Mouse (Mus musculus) ES-E14 (cell line): ENCODE results near the gene Lca5. TPM values are rescaled to one million over a fixed set of nuclear protein-coding genes. Genes with fewer than 3 reads are reported as not detected.

ENCODE experiments used
- DNase-seq: peaks from one replicate; pipeline ENCODE4 v3.0.0-alpha.2; 2013; ENCODE audit warnings: low read depth, low spot score
- H3K27ac ChIP-seq: 2 replicates; pipeline ENCODE4 v1.5.1; 2012; ENCODE audit warnings: low read depth, mild to moderate bottlenecking, low read length, moderate library complexity, mixed read lengths; ENCODE audit not compliant: poor library complexity, insufficient read depth, severe bottlenecking
- H3K36me3 ChIP-seq: 2 replicates; pipeline ENCODE4 v1.6.1; 2012; ENCODE audit warnings: mild to moderate bottlenecking, low read length, moderate library complexity, mixed read lengths; ENCODE audit not compliant: control insufficient read depth, poor library complexity, insufficient read depth, severe bottlenecking
- H3K4me1 ChIP-seq, 2 experiments: fragments of 150-350 bp in 1 of 2; sonication (generic) in 1 of 2; 2 replicates each; pipeline ENCODE4 v1.6.1; 2012; ENCODE audit warnings: low read length in 2 of 2, mild to moderate bottlenecking in 1 of 2, mixed read lengths in 1 of 2; ENCODE audit not compliant: control insufficient read depth in 2 of 2, insufficient read depth in 2 of 2, poor library complexity in 1 of 2
- H3K4me3 ChIP-seq, 2 experiments: fragments of 150-350 bp in 1 of 2; sonication (generic) in 1 of 2; 2 replicates each; pipeline ENCODE4 v1.5.1; 2012; ENCODE audit warnings: low read length in 2 of 2, low read depth in 1 of 2, mild to moderate bottlenecking in 1 of 2, mixed read lengths in 1 of 2; ENCODE audit not compliant: insufficient read depth in 1 of 2, poor library complexity in 1 of 2, severe bottlenecking in 1 of 2
- H3K9ac ChIP-seq: 2 replicates; pipeline ENCODE4 v1.6.1; 2012; ENCODE audit warnings: low read depth, mild to moderate bottlenecking, low read length, mixed read lengths; ENCODE audit not compliant: poor library complexity, insufficient read depth, severe bottlenecking
- H3K9me3 ChIP-seq: fragments of 150-350 bp; sonication (generic); 2 replicates; pipeline ENCODE4 v1.6.1; 2012; ENCODE audit warnings: low read depth, mild to moderate bottlenecking, low read length; ENCODE audit not compliant: control insufficient read depth, insufficient read depth
- CHD2 ChIP-seq: IDR thresholded peaks from 2 replicates; pipeline ENCODE4 v1.6.1; 2014; ENCODE audit warnings: mild to moderate bottlenecking, low read depth, low read length, inconsistent platforms
- HCFC1 ChIP-seq: IDR thresholded peaks from 2 replicates; pipeline ENCODE4 v1.6.1; 2012; ENCODE audit warnings: low read length, inconsistent platforms, borderline replicate concordance; ENCODE audit not compliant: insufficient read depth
- MAFK ChIP-seq: IDR thresholded peaks from 2 replicates; pipeline ENCODE4 v1.6.1; 2014; ENCODE audit warnings: mild to moderate bottlenecking, low read depth, low read length, inconsistent platforms; ENCODE audit not compliant: insufficient read depth
- ZC3H11A ChIP-seq: IDR thresholded peaks from 2 replicates; pipeline ENCODE4 v1.6.1; 2012; ENCODE audit warnings: low read depth, mild to moderate bottlenecking, inconsistent platforms, low read length, borderline replicate concordance
- ZNF384 ChIP-seq: IDR thresholded peaks from 2 replicates; pipeline ENCODE4 v1.6.1; 2012; ENCODE audit warnings: low read depth, low read length, inconsistent platforms
- in situ Hi-C, 2 experiments: fragments of 600-800 bp; cut with MboI; formaldehyde crosslinking; loops; one replicate each; pipeline ENCODE4 v1.15.1; 2025; ENCODE audit warnings: low sequenced_read_pairs in 2 of 2, inconsistent platforms in 1 of 2; ENCODE audit not compliant: unreplicated experiment in 2 of 2
- total RNA-seq: library from RNA; depleted of rRNA; stranded (reverse); fragments of 300-350 nt; gene quantifications from 2 replicates; pipeline ENCODE4 v1.2.3, GENCODE M21; 2012

The Lca5 gene
- total RNA-seq, 1 experiment = 6.6 TPM

DNA sequence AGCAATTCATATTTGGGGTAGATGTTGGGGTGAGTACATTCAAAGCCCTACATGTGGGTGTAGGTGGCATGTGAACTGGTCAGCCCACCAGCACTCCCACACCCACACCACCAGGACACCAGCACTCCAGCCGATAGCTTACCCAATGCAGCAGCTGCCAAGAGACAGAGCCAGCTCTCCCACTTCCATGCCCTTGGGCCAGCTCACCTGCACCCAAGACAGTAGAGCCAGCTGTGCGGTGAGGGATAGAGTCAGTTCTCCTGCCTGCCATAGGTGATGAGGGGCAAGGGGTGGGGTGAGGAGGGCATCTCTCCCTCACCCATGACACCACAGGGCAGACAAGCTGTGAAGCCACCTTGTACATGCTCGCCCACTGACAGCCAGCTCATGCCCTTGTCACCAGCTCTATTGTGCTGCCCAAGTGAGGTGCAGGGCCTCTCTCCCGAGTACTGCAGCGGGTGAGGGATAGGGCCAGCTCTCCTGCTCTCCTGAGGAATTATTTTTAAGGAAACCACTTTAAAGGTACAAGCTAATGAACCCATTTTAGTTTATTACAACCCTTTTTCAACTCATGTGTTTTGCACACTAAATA, 54.6 kb downstream of the Lca5 start:
- Histone ChIP-seq H3K4me3 (no peak overlapping the region), H3K27ac (no peak overlapping the region), H3K4me1 (no peaks in the 10 kb centered on the region; a peak in 1 of 4 replicates), H3K36me3 (no peaks in the 10 kb centered on the region), H3K9ac (no peak overlapping the region), H3K9me3 (no peaks in the 10 kb centered on the region)
- in situ Hi-C loops = loop anchor here (10.0 to 25.0 kb wide), 2 partner anchors 218 to 226 kb away; no protein-coding TSS in a partner anchor
- DNase-seq = no peak
- TF ChIP-seq HCFC1 (no peak), MAFK (no peak), ZNF384 (no peak), CHD2 (no peak), ZC3H11A (no peak)

DNA sequence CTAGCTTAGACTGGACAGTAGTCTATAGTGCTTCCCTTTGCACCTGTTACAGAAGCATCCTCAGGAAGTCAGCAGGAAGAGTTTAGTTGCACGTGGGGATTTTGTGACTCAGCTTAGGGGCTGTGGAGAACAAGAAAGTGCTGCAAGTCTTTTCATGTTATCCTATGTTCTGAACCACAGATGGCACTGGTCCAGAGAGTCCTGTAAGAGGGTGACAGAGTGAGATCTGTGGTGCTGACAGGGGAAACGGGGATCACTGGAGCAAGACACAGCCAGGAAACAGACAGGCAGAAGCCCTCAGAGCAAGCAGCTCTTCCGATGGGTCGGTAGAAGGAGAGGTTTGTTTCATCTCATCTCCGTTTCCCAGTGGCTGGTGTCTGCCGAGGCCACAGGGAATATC, 55.6 kb downstream of the Lca5 start:
- no peaks in the 10 kb centered on the region for H3K36me3 ChIP-seq
- H3K27ac ChIP-seq = no peak overlapping the region
- in situ Hi-C loops = loop anchor here (10.0 to 25.0 kb wide), 2 partner anchors 220 to 227 kb away; no protein-coding TSS in a partner anchor
- DNase-seq = no peak
- TF ChIP-seq ZC3H11A = no peak
- TF ChIP-seq CHD2 = no peak
- TF ChIP-seq MAFK = no peak
- TF ChIP-seq HCFC1 = no peak
- no peak for TF ChIP-seq ZNF384
- H3K4me3 ChIP-seq = no peak overlapping the region
- no peaks in the 10 kb centered on the region for H3K9me3 ChIP-seq
- H3K4me1 ChIP-seq = no peaks in the 10 kb centered on the region; a peak in 1 of 4 replicates
- no peak overlapping the region for H3K9ac ChIP-seq

DNA sequence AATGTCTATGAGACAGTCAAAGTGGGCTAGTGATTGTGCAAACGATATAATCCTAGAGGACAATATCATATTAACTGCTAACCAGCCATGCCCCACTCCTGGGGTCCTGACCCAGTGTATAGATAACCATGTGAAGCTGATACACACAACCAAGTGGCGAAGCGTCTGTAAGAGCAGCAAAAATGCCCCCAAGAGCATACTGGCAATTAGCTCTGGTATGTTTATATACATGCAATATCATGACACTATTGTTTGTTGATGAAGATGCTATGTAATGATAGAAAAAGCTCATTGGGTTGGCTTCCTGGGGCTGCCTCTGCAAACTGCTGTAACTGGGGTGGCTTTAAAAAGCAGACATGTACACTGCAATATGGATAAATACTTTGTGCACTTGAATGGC, 57.7 kb downstream of the Lca5 start:
- H3K27ac ChIP-seq = no peak overlapping the region
- H3K9me3 ChIP-seq = no peaks in the 10 kb centered on the region
- DNase-seq = no peak
- no peak for TF ChIP-seq CHD2
- TF ChIP-seq HCFC1 = no peak
- TF ChIP-seq MAFK = no peak
- no peak for TF ChIP-seq ZNF384
- no peak for TF ChIP-seq ZC3H11A
- no peaks in the 10 kb centered on the region; a peak in 1 of 4 replicates for H3K4me1 ChIP-seq
- H3K9ac ChIP-seq = no peak overlapping the region
- H3K36me3 ChIP-seq = no peaks in the 10 kb centered on the region
- in situ Hi-C loops = loop anchor here (10.0 to 25.0 kb wide), 2 partner anchors 222 to 229 kb away; no protein-coding TSS in a partner anchor
- H3K4me3 ChIP-seq = no peak overlapping the region

DNA sequence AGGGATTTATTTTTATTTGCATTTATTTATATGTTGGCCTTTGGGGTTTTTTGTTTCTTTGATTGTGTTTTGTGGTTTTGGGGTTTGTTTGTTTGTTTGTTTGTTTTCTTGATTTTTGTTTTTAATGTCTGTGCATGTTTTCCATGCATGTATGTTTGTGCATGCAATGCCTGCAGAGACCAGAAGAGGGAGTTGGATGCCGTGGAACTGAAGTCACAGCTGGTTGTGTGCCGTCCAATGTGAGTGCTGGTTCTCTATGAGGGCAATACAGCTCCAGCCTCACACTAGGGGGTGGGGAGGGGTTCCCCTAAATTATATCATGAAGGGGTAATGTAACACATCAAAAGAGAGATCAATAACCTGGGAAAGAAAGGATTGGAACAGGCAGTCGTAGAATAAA, 58.2 kb downstream of the Lca5 start:
- peak; percentile 47 for DNase-seq
- TF ChIP-seq HCFC1 = no peak
- 0 out of 2 replicates have a peak, but pooled peaks have one; percentile 40 for TF ChIP-seq ZC3H11A
- no peak for TF ChIP-seq CHD2

DNA sequence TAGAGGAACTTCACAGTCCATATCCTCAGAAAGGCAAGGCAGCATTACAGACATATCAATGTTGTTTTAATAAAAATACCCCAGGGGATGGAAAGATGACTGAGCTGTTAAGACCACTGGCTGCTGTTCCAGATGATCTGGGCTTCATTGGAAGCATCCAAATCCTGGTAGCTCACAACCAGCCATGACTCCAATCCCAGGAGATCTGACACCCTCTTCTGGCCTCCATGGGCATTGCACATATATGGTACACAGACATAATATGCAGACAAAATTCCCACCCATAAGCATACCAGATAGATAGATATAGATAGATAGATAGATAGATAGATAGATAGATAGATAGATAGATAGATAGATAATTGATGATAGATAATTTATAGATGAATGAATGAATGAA, 59.6 kb downstream of the Lca5 start:
- TF ChIP-seq CHD2 = no peak
- TF ChIP-seq ZC3H11A = no peak
- TF ChIP-seq MAFK = no peak
- no peak for TF ChIP-seq ZNF384
- no peak for TF ChIP-seq HCFC1
- H3K27ac ChIP-seq = no peak overlapping the region
- in situ Hi-C loops = loop anchor here (10.0 to 25.0 kb wide), 2 partner anchors 223 to 231 kb away; no protein-coding TSS in a partner anchor
- no peaks in the 10 kb centered on the region for H3K36me3 ChIP-seq
- H3K9me3 ChIP-seq = no peaks in the 10 kb centered on the region
- no peaks in the 10 kb centered on the region; a peak in 1 of 4 replicates for H3K4me1 ChIP-seq
- H3K9ac ChIP-seq = no peak overlapping the region
- no peak overlapping the region for H3K4me3 ChIP-seq
- DNase-seq = peak; percentile 37

More for the DNA sequence above, 58.2 kb downstream of the Lca5 start:
- no peaks in the 10 kb centered on the region for H3K9me3 ChIP-seq
- H3K36me3 ChIP-seq = no peaks in the 10 kb centered on the region
- no peaks in the 10 kb centered on the region; a peak in 1 of 4 replicates for H3K4me1 ChIP-seq
- no peak overlapping the region for H3K9ac ChIP-seq
- H3K4me3 ChIP-seq = no peak overlapping the region
- H3K27ac ChIP-seq = no peak overlapping the region
- in situ Hi-C loops = loop anchor here (10.0 to 25.0 kb wide), 2 partner anchors 222 to 230 kb away; no protein-coding TSS in a partner anchor
